Mouse (Mus musculus): ENCODE data around the gene Etl4. TPM values are rescaled to one million over a fixed set of nuclear protein-coding genes. Genes with fewer than 3 reads are reported as not detected.

Etl4 gene
- polyA plus RNA-seq, 1 experiment from 2014 or later = 16.1 TPM

DNA sequence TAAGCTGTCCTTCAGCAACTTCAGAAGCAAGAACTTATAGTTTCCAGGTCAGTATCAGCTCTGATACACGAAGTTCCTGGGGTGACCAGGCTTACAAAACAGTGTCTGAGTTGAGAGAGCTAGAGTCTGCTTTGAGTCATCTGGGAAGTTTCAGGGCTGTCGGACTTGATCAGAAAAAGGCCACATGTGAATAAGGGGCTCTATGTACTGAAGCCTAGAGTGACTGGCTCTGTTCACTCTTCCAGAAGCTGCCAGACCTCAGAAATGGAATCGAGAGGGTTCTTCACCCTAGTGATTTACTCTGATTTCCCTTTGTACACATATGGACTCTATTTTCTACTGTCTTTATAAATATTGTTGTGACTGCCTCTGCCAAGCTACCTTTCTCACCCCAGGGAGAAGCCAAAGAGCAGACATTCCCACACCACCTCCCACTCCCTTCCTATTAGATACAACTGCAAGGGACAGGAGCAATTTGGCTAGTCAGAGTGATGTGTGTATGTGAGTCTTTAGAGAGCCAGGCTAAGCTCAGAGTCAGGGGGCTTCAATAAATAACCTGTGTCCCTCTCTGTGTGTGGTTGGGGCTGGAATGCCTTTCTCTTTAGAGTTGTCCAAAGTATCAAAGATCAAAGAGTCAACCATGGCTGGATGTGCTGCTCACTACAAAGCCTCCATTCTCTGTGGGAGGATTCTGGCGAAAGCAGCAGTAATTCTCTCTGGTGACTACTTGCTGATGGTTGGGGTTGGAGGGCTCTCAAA, 381.6 kb downstream of the Etl4 start:
- TF ChIP-seq CTCF (IDR thresholded peaks at IDR 0.05; ENCODE audit: low read depth) = no peak
- WGBS = 66% methylated on average over 4 of the region's 4 CpGs
- Histone ChIP-seq H3K9ac (ENCODE audit: low read depth, low read length) (no peak overlapping the region), H3K4me2 (replicated peaks; ENCODE audit: low read depth) (no peak overlapping the region), H3K27me3 (replicated peaks; ENCODE audit: control insufficient read depth, insufficient read depth, low read length) (no peaks in the 10 kb centered on the region), H3K9me3 (ENCODE audit: control insufficient read depth) (no peaks in the 10 kb centered on the region), H3K27ac (ENCODE audit: low read depth, low read length) (no peak overlapping the region), H3K4me3 (ENCODE audit: low read depth, low read length) (no peak overlapping the region), H3K36me3 (ENCODE audit: control insufficient read depth, insufficient read depth) (no peaks in the 10 kb centered on the region), H3K4me1 (replicated peaks; ENCODE audit: control insufficient read depth, insufficient read depth, low read length) (no peaks in the 10 kb centered on the region)
- no peak for ATAC-seq

DNA sequence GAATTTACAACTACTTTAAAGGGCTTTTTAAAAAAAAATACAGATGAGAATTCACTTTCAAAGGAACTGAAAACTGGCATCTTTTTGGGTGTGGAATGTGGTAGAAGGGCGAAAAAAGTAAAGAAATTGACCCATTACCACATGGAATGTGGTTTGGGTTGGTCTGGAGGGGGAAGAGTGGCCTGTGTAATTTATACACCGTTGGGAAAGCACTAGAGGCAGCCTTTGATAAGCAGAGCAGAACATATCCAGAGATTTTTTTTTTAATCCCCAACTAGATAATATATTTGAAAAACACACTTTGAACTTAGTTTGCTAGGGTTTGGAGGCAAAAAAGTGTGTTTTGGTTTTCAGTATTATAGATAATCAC, 382.1 kb downstream of the Etl4 start:
- no peak overlapping the region for H3K4me3 ChIP-seq (ENCODE audit: low read depth, low read length)
- no peaks in the 10 kb centered on the region for H3K9me3 ChIP-seq (ENCODE audit: control insufficient read depth)
- no peak overlapping the region for H3K27ac ChIP-seq (ENCODE audit: low read depth, low read length)
- no peak overlapping the region for H3K9ac ChIP-seq (ENCODE audit: low read depth, low read length)
- H3K36me3 ChIP-seq (ENCODE audit: control insufficient read depth, insufficient read depth) = no peaks in the 10 kb centered on the region
- TF ChIP-seq CTCF (IDR thresholded peaks at IDR 0.05; ENCODE audit: low read depth) = no peak
- 47% methylated on average over 2 of the region's 2 CpGs for WGBS
- no peaks in the 10 kb centered on the region for H3K4me1 ChIP-seq (replicated peaks; ENCODE audit: control insufficient read depth, insufficient read depth, low read length)
- no peaks in the 10 kb centered on the region for H3K27me3 ChIP-seq (replicated peaks; ENCODE audit: control insufficient read depth, insufficient read depth, low read length)
- H3K4me2 ChIP-seq (replicated peaks; ENCODE audit: low read depth) = no peak overlapping the region
- ATAC-seq = no peak

DNA sequence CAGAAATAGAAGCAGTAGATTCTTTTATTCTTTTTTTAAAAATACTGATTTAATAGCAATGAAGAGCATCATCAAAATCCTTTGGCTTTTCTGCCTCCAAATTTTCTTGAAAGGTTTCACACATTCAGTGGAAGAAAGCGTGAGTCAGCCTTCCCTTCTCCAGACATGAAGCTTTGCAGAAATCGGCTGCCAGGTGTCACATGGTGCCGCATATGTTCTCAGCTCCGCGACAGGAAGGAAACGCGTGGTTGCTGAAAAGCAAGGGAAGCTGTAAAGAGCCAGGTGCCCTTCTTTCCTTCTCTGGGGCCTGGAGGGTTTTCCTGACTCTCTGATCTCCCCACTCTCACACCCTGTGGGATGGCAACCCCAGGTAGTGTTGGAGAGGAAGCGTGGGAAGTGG, 383.8 kb downstream of the Etl4 start:
- Histone ChIP-seq H3K9ac (ENCODE audit: low read depth, low read length) (no peak overlapping the region), H3K9me3 (ENCODE audit: control insufficient read depth) (no peaks in the 10 kb centered on the region), H3K36me3 (ENCODE audit: control insufficient read depth, insufficient read depth) (no peaks in the 10 kb centered on the region), H3K4me2 (replicated peaks; ENCODE audit: low read depth) (no peak overlapping the region), H3K4me1 (replicated peaks; ENCODE audit: control insufficient read depth, insufficient read depth, low read length) (no peaks in the 10 kb centered on the region), H3K4me3 (ENCODE audit: low read depth, low read length) (no peak overlapping the region), H3K27ac (ENCODE audit: low read depth, low read length) (no peak overlapping the region), H3K27me3 (replicated peaks; ENCODE audit: control insufficient read depth, insufficient read depth, low read length) (no peaks in the 10 kb centered on the region)
- no peak for ATAC-seq
- TF ChIP-seq CTCF (IDR thresholded peaks at IDR 0.05; ENCODE audit: low read depth) = no peak
- 72% methylated on average over 8 of the region's 8 CpGs for WGBS

DNA sequence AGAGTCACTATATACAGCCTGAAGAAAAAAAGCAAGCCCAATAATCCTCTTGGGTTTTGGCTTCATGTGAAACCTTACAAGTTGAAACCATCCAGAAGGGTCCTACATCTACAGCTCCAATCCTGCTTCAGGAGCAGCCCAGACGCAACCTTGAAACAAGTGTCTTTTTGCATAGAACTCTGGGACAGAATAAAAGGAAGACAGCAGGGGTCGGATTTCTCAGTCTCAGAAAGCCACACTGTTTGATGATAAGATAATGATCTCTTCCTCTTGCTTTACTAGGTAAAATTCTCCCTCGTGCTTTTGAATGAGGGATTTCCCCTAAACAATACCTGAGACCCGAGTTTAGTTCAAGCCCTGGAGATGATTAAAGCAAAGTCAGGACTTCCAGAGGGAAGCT, 385.0 kb downstream of the Etl4 start:
- ATAC-seq = no peak
- no peaks in the 10 kb centered on the region for H3K9me3 ChIP-seq (ENCODE audit: control insufficient read depth)
- no peak for TF ChIP-seq CTCF (IDR thresholded peaks at IDR 0.05; ENCODE audit: low read depth)
- no peaks in the 10 kb centered on the region for H3K27me3 ChIP-seq (replicated peaks; ENCODE audit: control insufficient read depth, insufficient read depth, low read length)
- WGBS = 25% methylated on average over 4 of the region's 4 CpGs
- H3K4me2 ChIP-seq (replicated peaks; ENCODE audit: low read depth) = no peak overlapping the region
- no peaks in the 10 kb centered on the region for H3K4me1 ChIP-seq (replicated peaks; ENCODE audit: control insufficient read depth, insufficient read depth, low read length)
- no peak overlapping the region for H3K9ac ChIP-seq (ENCODE audit: low read depth, low read length)
- no peak overlapping the region for H3K4me3 ChIP-seq (ENCODE audit: low read depth, low read length)
- H3K27ac ChIP-seq (ENCODE audit: low read depth, low read length) = no peak overlapping the region
- H3K36me3 ChIP-seq (ENCODE audit: control insufficient read depth, insufficient read depth) = no peaks in the 10 kb centered on the region

DNA sequence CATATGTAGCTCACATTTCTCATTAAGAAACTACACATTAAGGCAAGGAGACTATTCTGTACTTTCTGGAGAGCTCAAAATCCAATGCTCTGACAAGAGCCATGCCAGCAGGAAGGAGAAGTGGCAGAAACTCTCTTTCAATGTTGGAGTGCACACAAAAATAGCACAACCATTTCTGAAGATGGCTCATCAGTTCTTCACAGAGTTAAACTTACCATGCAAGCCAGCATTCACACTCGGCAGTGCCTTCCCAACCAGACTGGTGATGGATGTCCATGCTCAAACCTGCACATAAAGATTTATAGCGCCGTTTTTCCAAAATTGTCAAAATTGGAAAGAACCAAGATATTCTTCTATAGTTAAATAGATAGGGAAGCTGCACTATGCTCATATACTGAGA, 392.9 kb downstream of the Etl4 start:
- no peak overlapping the region for H3K9ac ChIP-seq (ENCODE audit: low read depth, low read length)
- H3K27me3 ChIP-seq (replicated peaks; ENCODE audit: control insufficient read depth, insufficient read depth, low read length) = no peaks in the 10 kb centered on the region
- 92% methylated on average over 3 of the region's 3 CpGs for WGBS
- H3K4me1 ChIP-seq (replicated peaks; ENCODE audit: control insufficient read depth, insufficient read depth, low read length) = no peaks in the 10 kb centered on the region
- H3K4me2 ChIP-seq (replicated peaks; ENCODE audit: low read depth) = no peak overlapping the region
- ATAC-seq = no peak
- H3K9me3 ChIP-seq (ENCODE audit: control insufficient read depth) = no peaks in the 10 kb centered on the region
- H3K4me3 ChIP-seq (ENCODE audit: low read depth, low read length) = no peak overlapping the region
- no peak for TF ChIP-seq CTCF (IDR thresholded peaks at IDR 0.05; ENCODE audit: low read depth)
- H3K36me3 ChIP-seq (ENCODE audit: control insufficient read depth, insufficient read depth) = no peaks in the 10 kb centered on the region
- H3K27ac ChIP-seq (ENCODE audit: low read depth, low read length) = no peak overlapping the region

DNA sequence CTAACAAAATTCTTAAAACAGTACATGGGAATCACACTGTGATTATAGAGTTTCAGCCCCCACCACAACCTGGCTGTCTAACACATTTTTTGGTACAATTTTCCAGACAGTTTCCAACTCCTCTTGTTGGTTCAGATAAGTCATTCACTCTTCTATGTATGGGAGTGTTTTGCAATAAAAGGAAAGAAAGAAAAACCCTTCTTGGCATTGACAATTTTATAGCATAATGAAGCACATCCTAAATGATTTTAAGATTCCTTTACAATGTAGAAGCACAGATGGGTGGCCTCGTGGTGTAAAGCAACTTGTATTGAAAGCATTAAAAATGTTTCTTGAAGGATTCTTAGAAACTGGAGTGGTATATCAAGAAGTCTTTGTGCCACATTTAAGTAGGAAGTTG, 415.4 kb downstream of the Etl4 start:
- ATAC-seq = no peak
- Histone ChIP-seq H3K4me1 (replicated peaks; ENCODE audit: control insufficient read depth, insufficient read depth, low read length) (no peaks in the 10 kb centered on the region), H3K9ac (ENCODE audit: low read depth, low read length) (no peak overlapping the region), H3K4me3 (ENCODE audit: low read depth, low read length) (no peak overlapping the region), H3K27ac (ENCODE audit: low read depth, low read length) (no peak overlapping the region), H3K9me3 (ENCODE audit: control insufficient read depth) (no peaks in the 10 kb centered on the region), H3K36me3 (ENCODE audit: control insufficient read depth, insufficient read depth) (no peaks in the 10 kb centered on the region), H3K4me2 (replicated peaks; ENCODE audit: low read depth) (no peak overlapping the region), H3K27me3 (replicated peaks; ENCODE audit: control insufficient read depth, insufficient read depth, low read length) (no peaks in the 10 kb centered on the region)
- no peak for TF ChIP-seq CTCF (IDR thresholded peaks at IDR 0.05; ENCODE audit: low read depth)
- WGBS = 63% methylated on average over 1 of the region's 1 CpGs
